Mouse (Mus musculus) limb, embryonic 13.5 days (tissue): ENCODE data around the gene Ppp1r1b. TPM values are rescaled to one million over a fixed set of nuclear protein-coding genes. Genes with fewer than 3 reads are reported as not detected.

ENCODE experiments used
- ATAC-seq: fragments of 200-750 bp; cut with Nextera tagmentation; 2 replicates; pipeline ENCODE4 v1.8.0; 2017; ENCODE audit warnings: low read depth, moderate number of reproducible peaks, moderate TSS enrichment; ENCODE audit not compliant: low FRiP score
- H3K27ac ChIP-seq: fragments of 300-500 bp; sonication (generic); 2 replicates; pipeline ENCODE4 v1.5.1; 2015; ENCODE audit warnings: inconsistent platforms, mild to moderate bottlenecking, moderate library complexity
- H3K27me3 ChIP-seq: fragments of 300-500 bp; sonication (generic); 2 replicates; pipeline ENCODE4 v1.6.1; 2015; ENCODE audit warnings: mild to moderate bottlenecking, inconsistent platforms
- H3K36me3 ChIP-seq: fragments of 300-500 bp; sonication (generic); 2 replicates; pipeline ENCODE4 v1.6.1; 2015; ENCODE audit warnings: inconsistent platforms, mild to moderate bottlenecking, moderate library complexity
- H3K4me1 ChIP-seq: fragments of 300-500 bp; sonication (generic); 2 replicates; pipeline ENCODE4 v1.6.1; 2015; ENCODE audit warnings: inconsistent platforms
- H3K4me2 ChIP-seq: fragments of 300-500 bp; sonication (generic); replicated peaks from 2 replicates; pipeline ENCODE4 v1.6.1; 2015; ENCODE audit warnings: inconsistent platforms, mild to moderate bottlenecking, moderate library complexity
- H3K4me3 ChIP-seq: fragments of 300-500 bp; sonication (generic); 2 replicates; pipeline ENCODE4 v1.5.1; 2015; ENCODE audit warnings: moderate library complexity, mild to moderate bottlenecking, inconsistent platforms
- H3K9ac ChIP-seq: fragments of 300-500 bp; sonication (generic); 2 replicates; pipeline ENCODE4 v1.6.1; 2015; ENCODE audit warnings: mild to moderate bottlenecking, inconsistent platforms
- H3K9me3 ChIP-seq: fragments of 300-500 bp; sonication (generic); 2 replicates; pipeline ENCODE4 v1.6.1; 2016; ENCODE audit warnings: inconsistent platforms
- WGBS: fragments of 180-500 bp; shearing (Covaris S2); methylation state at CpG from one replicate; pipeline ENCODE4 v1.1.7; 2015; 5-methylcytosine and 5-hydroxymethylcytosine counted together
- polyA plus RNA-seq: library from polyadenylated mRNA; unstranded; fragments of >200 nt; fragmentation: Nextera tagmentation; extraction: Ambion mirVana; gene quantifications from 2 replicates; pipeline ENCODE4 v1.2.1, GENCODE M21; 2015

Gene Ppp1r1b
- polyA plus RNA-seq: 1.5 and 1.9 TPM in 2 replicates

GRCm38 (mm10) chr11:98348083-98348961 is at the start of gene Ppp1r1b:
TSS of gene Ppp1r1b (plus strand) at chr11:98348404.
- peak; percentile 64; the same call in 1 of the 2 replicates for ATAC-seq
- Histone ChIP-seq H3K9ac (peak within 1 kb of the TSS; percentile 67), H3K27me3 (peaks cover 96% of the 10 kb centered on the region), H3K9me3 (no peaks in the 10 kb centered on the region), H3K36me3 (no peaks in the 10 kb centered on the region), H3K27ac (no peak within 1 kb of the TSS), H3K4me2 (peak within 1 kb of the TSS; percentile 93), H3K4me3 (peak within 1 kb of the TSS; percentile 54), H3K4me1 (peaks cover 15% of the 10 kb centered on the region)
- WGBS: under 1% methylated on average over 55 of the region's 55 CpGs

DNA sequence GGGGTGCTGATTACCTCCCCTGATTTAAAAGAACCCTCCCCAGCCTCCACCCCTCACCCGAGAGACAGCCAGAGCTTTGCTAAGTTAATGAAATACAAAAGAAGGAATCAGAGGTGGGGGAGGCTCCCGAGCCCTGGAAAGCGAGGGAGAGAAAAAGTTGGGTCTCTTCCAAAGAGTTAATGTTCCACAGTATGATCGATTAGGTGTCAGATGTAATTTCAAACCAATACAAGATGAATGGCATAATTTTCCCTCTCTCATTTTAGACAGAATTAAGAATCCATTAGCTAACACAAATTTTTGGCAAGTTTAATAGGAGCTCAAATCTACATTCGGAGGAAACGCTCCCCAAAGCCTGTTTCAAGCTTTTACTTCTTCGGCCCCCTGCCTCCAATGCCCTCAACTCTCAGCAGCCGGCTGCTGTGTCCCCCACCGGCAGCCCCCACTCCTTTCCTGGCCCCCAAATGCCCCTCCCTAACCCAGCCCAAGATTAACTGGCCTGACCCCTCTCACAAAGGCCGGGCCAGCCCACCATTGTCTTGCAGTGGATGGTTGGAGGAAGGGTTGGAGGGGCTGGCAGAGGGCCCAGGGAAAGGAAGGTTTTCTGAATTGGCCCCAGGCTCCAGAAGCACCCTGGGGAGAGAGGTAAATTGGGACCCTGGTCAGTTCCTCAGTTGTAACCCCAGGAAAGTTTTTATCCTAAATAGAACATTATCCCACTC is 49.6 kb upstream of the Ppp1r1b start:
- H3K36me3 ChIP-seq: no peaks in the 10 kb centered on the region
- peaks cover 78% of the 10 kb centered on the region for H3K27me3 ChIP-seq
- H3K4me1 ChIP-seq: peaks cover 17% of the 10 kb centered on the region
- ATAC-seq: no peak
- no peak overlapping the region for H3K9ac ChIP-seq
- H3K4me2 ChIP-seq: no peak overlapping the region
- no peak overlapping the region for H3K27ac ChIP-seq
- H3K9me3 ChIP-seq: no peaks in the 10 kb centered on the region
- no peak overlapping the region for H3K4me3 ChIP-seq
- WGBS: 8% methylated on average over 10 of the region's 10 CpGs

DNA sequence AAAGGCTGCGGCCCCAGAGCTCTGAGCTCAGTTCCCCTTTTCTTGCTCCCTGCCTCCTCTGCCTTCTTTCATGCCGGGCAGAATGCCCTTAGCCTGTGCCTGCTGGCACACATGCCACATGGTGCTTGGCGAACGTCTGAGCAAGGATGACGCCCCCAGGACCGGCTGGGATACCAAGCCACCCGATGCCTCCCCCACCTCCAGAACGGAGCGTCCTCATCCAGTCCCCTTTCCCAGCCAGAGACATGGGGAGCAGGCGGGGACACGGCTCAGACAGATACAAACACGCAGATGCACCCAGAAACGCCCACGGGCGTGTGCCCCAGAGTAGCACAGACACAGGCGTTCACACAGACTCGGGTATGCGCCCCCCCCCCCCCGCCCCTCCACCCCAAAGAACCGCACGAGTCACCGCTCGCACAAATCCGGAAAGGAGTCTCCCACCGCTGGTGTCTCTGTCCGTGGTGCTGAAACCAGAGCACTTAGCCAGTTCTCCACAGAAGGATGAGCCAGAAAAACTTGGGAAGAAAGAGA is 34.3 kb upstream of the Ppp1r1b start:
- Histone ChIP-seq H3K36me3 (no peaks in the 10 kb centered on the region), H3K4me3 (no peak overlapping the region), H3K27me3 (peaks cover 93% of the 10 kb centered on the region), H3K4me2 (peak overlapping the region; percentile 24; the same call in 1 of the 2 replicates), H3K4me1 (0 out of 2 replicates have a peak, but pooled peaks cover 3% of the 10 kb centered on the region), H3K27ac (no peak overlapping the region), H3K9me3 (no peaks in the 10 kb centered on the region), H3K9ac (no peak overlapping the region)
- 3% methylated on average over 26 of the region's 26 CpGs for WGBS
- ATAC-seq: no peak

DNA sequence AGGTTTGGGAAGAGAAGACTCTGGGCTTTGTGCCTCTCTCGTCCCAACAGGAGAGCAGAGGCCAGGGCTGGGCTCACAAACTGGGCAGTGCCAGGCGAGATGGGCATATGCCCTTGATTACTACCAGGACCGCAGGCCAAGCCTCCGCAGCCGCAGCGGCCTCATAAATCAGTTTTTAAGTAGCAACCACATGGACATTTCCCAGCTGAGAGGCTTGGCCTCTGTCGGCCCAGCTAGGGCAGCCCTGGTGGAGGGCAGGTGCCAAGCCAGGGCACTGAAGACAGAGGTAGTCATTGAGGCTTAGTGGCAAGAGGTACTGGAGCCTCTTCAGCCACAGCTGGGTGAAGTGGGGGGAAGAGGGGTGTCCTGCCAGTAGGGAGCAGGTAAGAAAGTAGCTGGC is 30.7 kb upstream of the Ppp1r1b start:
- no peaks in the 10 kb centered on the region for H3K36me3 ChIP-seq
- no peaks in the 10 kb centered on the region for H3K9me3 ChIP-seq
- H3K4me1 ChIP-seq: peaks cover 5% of the 10 kb centered on the region; the same call in 1 of the 2 replicates
- no peak for ATAC-seq
- peaks cover 98% of the 10 kb centered on the region for H3K27me3 ChIP-seq
- 2% methylated on average over 7 of the region's 7 CpGs for WGBS
- no peak overlapping the region for H3K27ac ChIP-seq
- no peak overlapping the region for H3K4me3 ChIP-seq
- H3K9ac ChIP-seq: no peak overlapping the region
- H3K4me2 ChIP-seq: no peak overlapping the region

DNA sequence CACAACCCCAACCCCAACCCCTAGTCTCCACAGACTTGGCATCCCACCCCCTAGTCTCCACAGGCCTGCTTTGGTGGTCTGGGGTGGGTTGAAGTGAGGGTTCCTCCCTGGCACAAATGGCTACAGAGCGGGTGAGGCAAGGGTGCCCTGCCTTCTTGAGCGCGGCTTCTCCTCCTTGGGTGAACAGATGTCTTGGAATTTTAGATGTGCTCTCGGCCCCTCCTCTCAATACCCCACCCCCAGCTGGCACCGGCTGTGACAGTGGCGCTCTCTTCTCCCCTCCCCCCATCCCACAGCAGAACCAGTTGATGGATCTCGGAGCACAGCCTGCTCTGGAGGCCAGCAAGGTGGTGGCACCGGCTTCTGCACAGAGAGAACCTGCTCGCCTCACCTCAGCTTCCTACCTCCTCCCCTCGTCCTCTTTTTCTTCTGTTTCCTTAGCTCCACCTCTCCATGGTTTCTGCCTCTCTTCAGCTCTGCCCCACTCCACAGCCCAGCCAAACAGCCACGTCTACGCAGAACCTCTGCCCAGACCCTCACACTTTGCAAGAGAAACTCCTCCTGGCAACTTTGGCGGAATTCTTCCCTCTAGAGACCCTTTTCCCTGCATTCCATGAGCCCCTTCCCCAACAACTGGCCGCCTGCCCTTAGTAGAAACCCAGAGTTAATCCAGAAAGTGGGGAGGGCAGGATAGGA is 29.6 kb upstream of the Ppp1r1b start:
- under 1% methylated on average over 14 of the region's 14 CpGs for WGBS
- no peak overlapping the region for H3K4me3 ChIP-seq
- ATAC-seq: no peak

GRCm38 (mm10) chr11:98319120-98319519 is 29.1 kb upstream of the Ppp1r1b start:
- ATAC-seq: no peak
- no peak overlapping the region for H3K4me3 ChIP-seq
- 4% methylated on average over 15 of the region's 15 CpGs for WGBS
- no peak overlapping the region for H3K27ac ChIP-seq
- no peak overlapping the region for H3K9ac ChIP-seq
- H3K4me2 ChIP-seq: no peak overlapping the region
- peaks cover 100% of the 10 kb centered on the region for H3K27me3 ChIP-seq
- H3K9me3 ChIP-seq: no peaks in the 10 kb centered on the region
- no peaks in the 10 kb centered on the region for H3K36me3 ChIP-seq
- H3K4me1 ChIP-seq: peaks cover 3% of the 10 kb centered on the region; the same call in 1 of the 2 replicates

More for the DNA sequence above, 29.6 kb upstream of the Ppp1r1b start:
- Histone ChIP-seq H3K27me3 (peaks cover 100% of the 10 kb centered on the region), H3K4me2 (no peak overlapping the region), H3K9me3 (no peaks in the 10 kb centered on the region), H3K9ac (no peak overlapping the region), H3K4me1 (peaks cover 5% of the 10 kb centered on the region; the same call in 1 of the 2 replicates), H3K36me3 (no peaks in the 10 kb centered on the region), H3K27ac (no peak overlapping the region)

DNA sequence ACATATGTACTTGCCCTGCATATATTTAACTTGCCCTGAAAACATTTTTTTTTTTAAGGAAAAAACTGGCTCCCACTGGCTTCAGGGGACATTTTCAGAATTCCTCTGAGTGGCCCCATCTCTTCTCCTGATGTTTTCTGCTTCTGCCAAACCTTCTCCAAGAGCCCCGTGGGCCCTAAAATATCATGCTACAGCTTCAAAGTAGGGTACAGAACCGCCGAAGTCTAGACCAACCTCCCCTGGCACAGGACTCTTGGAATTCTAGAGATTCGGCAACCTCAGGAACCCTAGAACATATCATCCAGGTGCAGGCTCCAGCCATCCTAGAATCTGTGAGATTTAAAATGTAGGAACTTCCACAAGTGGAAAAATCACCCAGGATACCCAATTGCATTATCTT is 28.7 kb upstream of the Ppp1r1b start:
- H3K4me2 ChIP-seq: no peak overlapping the region
- H3K27ac ChIP-seq: no peak overlapping the region
- H3K4me3 ChIP-seq: no peak overlapping the region
- peaks cover 3% of the 10 kb centered on the region; the same call in 1 of the 2 replicates for H3K4me1 ChIP-seq
- WGBS: 13% methylated on average over 4 of the region's 4 CpGs
- no peak for ATAC-seq
- H3K36me3 ChIP-seq: no peaks in the 10 kb centered on the region
- peaks cover 100% of the 10 kb centered on the region for H3K27me3 ChIP-seq
- H3K9ac ChIP-seq: no peak overlapping the region
- H3K9me3 ChIP-seq: no peaks in the 10 kb centered on the region

GRCm38 (mm10) chr11:98319944-98320343 is 28.3 kb upstream of the Ppp1r1b start:
- H3K9me3 ChIP-seq: no peaks in the 10 kb centered on the region
- H3K27me3 ChIP-seq: peaks cover 100% of the 10 kb centered on the region
- 5% methylated on average over 2 of the region's 2 CpGs for WGBS
- ATAC-seq: no peak
- H3K36me3 ChIP-seq: no peaks in the 10 kb centered on the region
- no peak overlapping the region for H3K4me3 ChIP-seq
- H3K27ac ChIP-seq: no peak overlapping the region
- peaks cover 3% of the 10 kb centered on the region; the same call in 1 of the 2 replicates for H3K4me1 ChIP-seq
- no peak overlapping the region for H3K9ac ChIP-seq
- no peak overlapping the region for H3K4me2 ChIP-seq

DNA sequence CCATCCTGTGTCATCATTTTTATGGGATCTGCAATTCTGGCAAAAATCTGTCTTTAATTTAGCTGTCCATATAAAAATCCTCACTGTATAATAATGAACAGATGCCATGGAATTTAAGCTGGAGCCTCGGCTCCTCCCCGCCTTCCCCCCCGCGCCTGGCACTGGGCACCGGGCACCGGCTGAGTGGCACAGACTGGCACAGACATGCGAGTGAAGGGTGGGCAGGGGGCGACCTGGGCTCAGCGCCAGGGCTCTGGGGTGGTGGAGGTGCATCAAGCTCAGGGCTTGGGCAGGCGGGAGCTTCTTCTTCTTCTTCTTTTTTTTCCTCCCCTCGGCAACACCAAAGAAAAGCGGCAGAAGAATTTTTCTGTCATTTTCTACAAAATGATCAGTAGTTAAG is 27.8 kb upstream of the Ppp1r1b start:
- H3K27ac ChIP-seq: no peak overlapping the region
- no peak overlapping the region for H3K4me3 ChIP-seq
- H3K27me3 ChIP-seq: peaks cover 100% of the 10 kb centered on the region
- H3K9ac ChIP-seq: no peak overlapping the region
- H3K36me3 ChIP-seq: no peaks in the 10 kb centered on the region
- H3K4me2 ChIP-seq: no peak overlapping the region
- WGBS: 10% methylated on average over 12 of the region's 12 CpGs
- ATAC-seq: no peak
- H3K4me1 ChIP-seq: peaks cover 3% of the 10 kb centered on the region; the same call in 1 of the 2 replicates
- H3K9me3 ChIP-seq: no peaks in the 10 kb centered on the region

DNA sequence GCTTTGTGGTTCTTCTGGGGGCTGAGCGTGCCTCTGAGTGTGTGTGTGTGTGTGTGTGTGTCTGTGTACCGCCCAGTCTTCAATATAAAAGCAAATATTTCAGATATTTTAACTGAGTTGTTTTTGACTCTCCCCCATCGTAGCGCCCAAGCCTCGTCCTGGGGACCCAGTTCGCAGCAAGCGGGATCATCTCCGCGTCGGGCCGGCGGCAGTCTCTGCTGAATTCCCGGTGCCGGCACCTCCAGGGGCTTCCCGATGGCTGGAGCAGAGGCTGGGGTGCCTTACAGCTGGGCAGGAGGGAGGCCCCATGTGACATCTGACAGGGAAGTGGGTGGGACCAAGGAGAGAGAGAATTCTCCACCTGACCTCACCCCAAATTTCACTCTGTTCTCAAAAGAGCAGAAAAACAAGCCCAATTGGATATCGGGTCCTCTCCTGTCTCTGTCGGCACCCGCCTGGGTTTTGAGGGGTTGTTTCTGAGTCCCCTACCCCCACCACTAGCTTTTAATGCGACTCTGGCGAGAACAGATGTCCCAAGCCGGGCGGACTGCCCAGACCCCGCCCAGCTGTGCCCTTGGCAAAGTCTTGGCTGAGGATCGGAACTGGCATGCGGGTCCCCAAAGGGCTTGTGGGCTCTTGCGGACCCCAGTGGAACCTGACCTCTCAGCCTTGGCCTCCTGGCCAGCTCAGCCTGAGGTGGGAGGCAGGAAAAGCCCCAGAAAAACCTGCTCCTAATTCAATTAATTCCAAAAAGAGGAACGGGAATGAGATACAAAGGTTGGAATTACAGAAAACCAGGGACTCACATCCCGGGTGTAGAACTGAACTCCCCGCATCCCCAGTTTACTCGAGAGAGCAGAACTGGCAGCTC is 27.2 kb upstream of the Ppp1r1b start:
- H3K27ac ChIP-seq: no peak overlapping the region
- 2% methylated on average over 30 of the region's 30 CpGs for WGBS
- H3K9ac ChIP-seq: no peak overlapping the region
- ATAC-seq: no peak
- H3K4me2 ChIP-seq: no peak overlapping the region
- no peak overlapping the region for H3K4me3 ChIP-seq
- H3K4me1 ChIP-seq: peaks cover 3% of the 10 kb centered on the region; the same call in 1 of the 2 replicates
- H3K27me3 ChIP-seq: peaks cover 100% of the 10 kb centered on the region
- no peaks in the 10 kb centered on the region for H3K9me3 ChIP-seq
- no peaks in the 10 kb centered on the region for H3K36me3 ChIP-seq

DNA sequence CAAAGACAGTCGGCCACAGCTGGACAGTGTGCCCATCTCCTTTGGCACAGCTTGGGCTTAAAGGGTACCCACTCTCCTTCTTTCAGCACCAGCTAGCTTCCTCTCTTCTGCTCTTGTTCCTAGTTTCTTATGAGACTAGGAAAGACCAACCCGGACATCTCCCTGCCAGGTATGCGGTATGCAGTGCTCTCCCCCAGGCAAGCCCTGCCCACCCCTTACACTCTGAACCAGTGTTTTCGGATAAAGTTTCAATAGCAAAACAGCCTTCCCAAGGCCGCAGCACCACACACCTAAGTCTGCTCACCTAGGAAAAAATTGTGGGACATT is 26.6 kb upstream of the Ppp1r1b start:
- Histone ChIP-seq H3K36me3 (no peaks in the 10 kb centered on the region), H3K4me1 (peaks cover 3% of the 10 kb centered on the region; the same call in 1 of the 2 replicates), H3K4me3 (no peak overlapping the region), H3K4me2 (no peak overlapping the region), H3K27me3 (peaks cover 100% of the 10 kb centered on the region), H3K27ac (no peak overlapping the region), H3K9ac (no peak overlapping the region), H3K9me3 (no peaks in the 10 kb centered on the region)
- 6% methylated on average over 5 of the region's 5 CpGs for WGBS
- ATAC-seq: no peak
